Mouse (Mus musculus): Measurements from ENCODE around the gene Itk.

Itk gene

DNA sequence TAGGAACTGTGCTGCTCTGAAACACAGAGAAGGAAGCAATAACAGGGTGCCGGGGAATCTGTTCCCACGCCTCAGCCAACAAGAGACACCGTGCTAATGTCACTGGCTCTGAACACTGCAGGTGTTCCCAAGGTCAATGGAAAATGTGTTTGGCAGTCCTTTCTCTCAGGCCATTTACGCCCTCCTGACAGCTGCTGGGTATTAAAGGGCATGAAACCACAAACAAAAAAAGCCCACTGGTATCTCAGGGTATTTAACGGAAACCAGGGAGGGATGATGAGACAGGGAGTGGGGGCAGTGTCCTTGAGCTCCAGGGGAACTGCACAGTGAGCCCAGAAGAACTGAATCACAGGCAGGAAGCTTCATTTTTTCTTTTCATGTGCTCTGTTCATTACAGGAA is 111.2 kb downstream of the Itk start:
- no peak for DNase-seq (ENCODE audit: low read depth in 1 of 2, low spot score in 2 of 2)

DNA sequence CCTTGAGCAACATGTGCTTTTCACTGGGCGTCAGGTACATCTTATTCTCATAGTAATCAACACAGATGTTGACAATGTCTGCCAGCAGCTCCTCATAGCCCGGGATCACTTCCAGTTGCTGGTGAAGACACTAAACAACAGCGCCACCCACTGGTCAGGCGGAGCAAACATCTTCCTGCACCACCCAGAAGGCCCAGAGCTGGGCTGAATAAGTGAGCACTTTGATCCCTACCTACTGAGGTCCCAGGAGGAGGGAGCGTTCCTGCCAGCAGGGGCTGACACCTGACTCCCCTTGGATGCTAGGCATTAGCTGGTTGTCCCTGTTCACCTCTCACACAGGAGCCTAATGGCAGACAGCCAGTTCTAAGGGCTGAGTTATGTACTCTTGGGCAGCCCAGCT is 112.5 kb downstream of the Itk start:
- DNase-seq (ENCODE audit: low read depth in 1 of 2, low spot score in 2 of 2): peak in 1 of 2 experiments; percentile 23

- DNase-seq (ENCODE audit: low read depth in 1 of 2, low spot score in 2 of 2): no peak
Measured at GRCm38 (mm10) chr11:46276168-46276567, 113.1 kb downstream of the Itk start.

DNA sequence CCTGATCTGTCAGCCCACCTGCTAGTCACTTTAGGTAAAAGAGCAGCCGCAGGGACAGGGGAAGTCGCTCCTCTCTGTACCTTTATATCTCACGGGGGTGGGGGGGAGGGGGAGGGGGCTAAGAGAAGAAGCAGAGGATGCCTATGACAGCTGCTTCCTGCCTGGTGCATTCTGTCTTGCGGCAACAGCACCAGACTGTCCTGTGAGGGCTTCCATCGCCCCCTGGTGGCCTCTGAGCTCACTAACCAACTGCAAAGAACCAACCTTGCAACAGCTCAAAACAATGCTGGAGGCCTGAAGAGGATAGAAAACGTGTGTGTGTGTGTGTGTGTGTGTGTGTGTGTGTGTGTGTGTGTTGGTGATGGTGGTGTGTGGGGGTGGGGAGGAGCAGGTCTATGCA is 114.0 kb downstream of the Itk start:
- DNase-seq (ENCODE audit: low read depth in 1 of 2, low spot score in 2 of 2): peak; percentile 24 to 47
